Mouse (Mus musculus) kidney, embryonic 16.5 days (tissue): ENCODE measurements around the gene Slc2a6. TPM values are rescaled to one million over a fixed set of nuclear protein-coding genes. Genes with fewer than 3 reads are reported as not detected.

Experiments used
- ATAC-seq: fragments of 200-750 bp; cut with Nextera tagmentation; 2 replicates; pipeline ENCODE4 v1.8.0; 2017; ENCODE audit warnings: moderate TSS enrichment; ENCODE audit not compliant: low FRiP score, low TSS enrichment
- H3K27ac ChIP-seq: fragments of 300-500 bp; sonication (generic); 2 replicates; pipeline ENCODE4 v1.5.1; 2014; ENCODE audit warnings: low read length
- H3K27me3 ChIP-seq: fragments of 300-500 bp; sonication (generic); 2 replicates; pipeline ENCODE4 v1.6.1; 2014; ENCODE audit warnings: low read length, control low read depth, mixed read lengths; ENCODE audit not compliant: insufficient read depth
- H3K36me3 ChIP-seq: fragments of 300-500 bp; sonication (generic); 2 replicates; pipeline ENCODE4 v1.6.1; 2014; ENCODE audit warnings: low read length, control low read depth, mixed read lengths; ENCODE audit not compliant: insufficient read depth
- H3K4me1 ChIP-seq: fragments of 300-500 bp; sonication (generic); 2 replicates; pipeline ENCODE4 v1.6.1; 2014; ENCODE audit warnings: low read length, control low read depth, mixed read lengths; ENCODE audit not compliant: insufficient read depth
- H3K4me2 ChIP-seq: fragments of 300-500 bp; sonication (generic); replicated peaks from 2 replicates; pipeline ENCODE4 v1.6.1; 2014; ENCODE audit warnings: low read depth, low read length
- H3K4me3 ChIP-seq: fragments of 300-500 bp; sonication (generic); 2 replicates; pipeline ENCODE4 v1.5.1; 2014; ENCODE audit warnings: mild to moderate bottlenecking, low read length
- H3K9ac ChIP-seq: fragments of 300-500 bp; sonication (generic); replicated peaks from 2 replicates; pipeline ENCODE4 v1.6.1; 2014; ENCODE audit warnings: low read length
- H3K9me3 ChIP-seq: fragments of 300-500 bp; sonication (generic); 2 replicates; pipeline ENCODE4 v1.6.1; 2016; ENCODE audit warnings: low read length, control low read depth
- WGBS: fragments of 180-500 bp; shearing (Covaris S2); extraction: QIAGEN DNeasy Blood & Tissue Kit; methylation state at CpG from one replicate; pipeline ENCODE4 v1.1.7; 2014; 5-methylcytosine and 5-hydroxymethylcytosine counted together
- polyA plus RNA-seq: library from polyadenylated mRNA; unstranded; fragments of >200 nt; fragmentation: Nextera tagmentation; extraction: Ambion mirVana; gene quantifications from 2 replicates; pipeline ENCODE4 v1.2.1, GENCODE M21; 2015

Gene Slc2a6
- polyA plus RNA-seq, 1 experiment from 2014 or later = 0.84 TPM

DNA sequence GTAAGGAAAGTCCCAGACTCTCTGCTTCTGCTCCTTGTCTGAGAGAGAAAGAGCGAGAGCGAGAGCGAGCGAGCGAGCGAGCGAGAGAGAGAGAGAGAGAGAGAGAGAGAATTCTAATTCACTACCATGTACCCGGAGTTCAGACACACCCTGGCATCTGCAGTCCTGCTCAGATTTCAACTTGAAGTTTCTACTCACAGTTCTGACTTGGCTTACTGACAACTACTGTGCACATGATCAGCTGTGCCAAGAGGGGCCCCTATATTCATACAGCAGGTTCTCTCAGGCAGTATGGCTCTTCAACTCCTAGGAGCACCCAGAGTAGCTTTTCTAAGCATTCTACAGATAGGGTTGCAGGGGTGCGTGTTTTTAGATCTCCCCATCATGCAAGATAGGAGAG lies 31.4 kb upstream of the Slc2a6 start:
- H3K27me3 ChIP-seq = no peaks in the 10 kb centered on the region
- H3K27ac ChIP-seq = no peak overlapping the region
- no peak overlapping the region for H3K4me2 ChIP-seq
- H3K4me3 ChIP-seq = no peak overlapping the region
- H3K36me3 ChIP-seq = no peaks in the 10 kb centered on the region
- H3K9ac ChIP-seq = no peak overlapping the region
- H3K9me3 ChIP-seq = no peaks in the 10 kb centered on the region
- WGBS = 80% methylated on average over 9 of the region's 9 CpGs
- H3K4me1 ChIP-seq = 0 out of 2 replicates have a peak, but pooled peaks cover 3% of the 10 kb centered on the region
- no peak for ATAC-seq

GRCm38 (mm10) chr2:27058751-27059150 lies 31.0 kb upstream of the Slc2a6 start:
- no peak overlapping the region for H3K9ac ChIP-seq
- H3K27me3 ChIP-seq = no peaks in the 10 kb centered on the region
- H3K4me2 ChIP-seq = peak overlapping the region; percentile 17; the same call in 1 of the 2 replicates
- 0 out of 2 replicates have a peak, but pooled peaks cover 3% of the 10 kb centered on the region for H3K4me1 ChIP-seq
- no peaks in the 10 kb centered on the region for H3K36me3 ChIP-seq
- no peaks in the 10 kb centered on the region for H3K9me3 ChIP-seq
- no peak overlapping the region for H3K4me3 ChIP-seq
- ATAC-seq = no peak
- H3K27ac ChIP-seq = no peak overlapping the region
- WGBS = 11% methylated on average over 12 of the region's 12 CpGs

DNA sequence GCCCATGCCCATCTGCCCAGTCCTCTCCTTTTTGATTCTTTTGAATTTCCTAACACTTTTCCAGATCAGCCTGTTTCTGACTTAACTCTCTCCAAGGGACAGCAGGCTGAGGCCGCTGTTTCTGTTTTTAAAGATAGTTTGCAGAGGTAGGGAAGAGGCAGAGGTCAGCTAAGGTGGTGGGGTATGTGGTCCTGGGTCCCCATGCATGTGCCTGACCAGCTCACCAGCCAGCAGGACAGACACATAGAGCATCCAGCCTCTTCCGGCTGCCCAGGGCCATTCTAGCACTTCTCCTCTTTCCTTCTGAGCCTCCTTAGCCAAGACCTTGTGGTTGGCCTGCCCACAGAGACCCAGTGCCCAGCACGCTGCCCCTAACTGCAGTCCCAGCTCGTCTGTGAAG lies 30.5 kb upstream of the Slc2a6 start:
- 22% methylated on average over 4 of the region's 4 CpGs for WGBS
- H3K9me3 ChIP-seq = no peaks in the 10 kb centered on the region
- no peaks in the 10 kb centered on the region for H3K36me3 ChIP-seq
- no peak overlapping the region for H3K27ac ChIP-seq
- H3K9ac ChIP-seq = no peak overlapping the region
- no peak overlapping the region for H3K4me3 ChIP-seq
- no peaks in the 10 kb centered on the region for H3K27me3 ChIP-seq
- H3K4me2 ChIP-seq = no peak overlapping the region
- 0 out of 2 replicates have a peak, but pooled peaks cover 3% of the 10 kb centered on the region for H3K4me1 ChIP-seq
- no peak for ATAC-seq

GRCm38 (mm10) chr2:27049408-27049807 lies 21.6 kb upstream of the Slc2a6 start:
- Histone ChIP-seq H3K9me3 (no peaks in the 10 kb centered on the region), H3K9ac (no peak overlapping the region), H3K36me3 (no peaks in the 10 kb centered on the region), H3K4me3 (no peak overlapping the region), H3K4me1 (no peaks in the 10 kb centered on the region), H3K4me2 (no peak overlapping the region), H3K27ac (no peak overlapping the region), H3K27me3 (no peaks in the 10 kb centered on the region)
- WGBS = 54% methylated on average over 6 of the region's 6 CpGs
- ATAC-seq = no peak

DNA sequence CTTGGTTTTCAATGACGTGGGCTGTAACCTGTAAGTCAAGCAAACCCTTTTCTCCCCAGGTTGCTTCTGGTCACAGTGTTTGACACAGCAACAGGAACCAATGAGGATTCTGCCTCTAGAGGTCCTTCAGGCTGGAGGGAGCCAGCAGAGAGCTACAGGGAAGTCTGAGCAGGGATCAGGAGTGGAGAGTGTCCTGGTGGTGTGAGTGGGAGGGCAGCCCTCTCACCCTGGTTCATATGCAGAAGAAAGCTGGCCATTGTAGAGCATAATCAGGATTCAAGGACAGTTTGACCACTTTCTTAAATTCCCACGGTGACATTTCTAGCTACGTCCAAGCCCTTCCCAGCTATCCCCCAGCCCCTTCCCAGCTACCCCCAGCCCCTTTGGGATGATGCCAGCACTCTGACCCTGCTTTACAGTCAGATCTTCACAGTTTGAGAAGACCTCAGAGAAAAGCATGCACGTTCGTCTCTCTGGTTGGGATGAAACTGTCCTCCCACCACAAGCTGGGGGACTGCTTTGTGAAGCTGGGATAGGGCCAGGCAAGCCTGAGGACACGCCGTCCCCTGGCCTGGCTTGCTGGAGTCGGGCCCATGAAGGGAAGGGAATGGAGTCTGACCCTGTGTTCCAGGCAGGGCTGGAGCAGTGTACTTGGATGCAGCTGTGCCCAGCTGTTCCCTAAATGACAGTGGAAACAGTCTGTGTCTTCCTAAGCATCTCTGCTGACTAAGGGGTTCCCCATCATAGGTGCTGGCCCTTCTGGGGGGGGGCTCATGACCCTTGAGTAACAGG lies 18.4 kb upstream of the Slc2a6 start:
- Histone ChIP-seq H3K9me3 (no peaks in the 10 kb centered on the region), H3K36me3 (no peaks in the 10 kb centered on the region), H3K27ac (peak overlapping the region; percentile 25; the same call in 1 of the 2 replicates), H3K4me3 (no peak overlapping the region), H3K27me3 (no peaks in the 10 kb centered on the region), H3K9ac (no peak overlapping the region), H3K4me1 (no peaks in the 10 kb centered on the region), H3K4me2 (no peak overlapping the region)
- WGBS = 46% methylated on average over 8 of the region's 8 CpGs
- peak; percentile 81; the same call in 1 of the 2 replicates for ATAC-seq

DNA sequence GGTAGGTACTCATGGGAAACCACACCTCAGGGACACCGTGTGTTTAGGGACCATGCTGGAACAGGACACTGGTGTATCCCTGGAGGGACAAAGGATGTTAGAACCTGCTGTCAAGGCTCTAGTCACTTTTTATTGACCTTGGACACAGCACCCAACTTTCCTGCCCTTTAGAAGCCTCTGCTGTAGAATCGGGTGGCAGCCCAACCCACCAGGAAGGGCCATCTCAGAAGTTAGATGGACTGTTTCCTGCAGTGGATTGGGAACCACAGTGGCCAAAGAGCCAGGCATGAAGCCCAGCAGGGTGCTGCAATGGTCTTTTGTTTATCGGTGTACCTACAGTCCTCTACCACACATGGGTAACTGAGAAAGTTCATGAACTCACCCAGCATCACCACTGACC lies 16.8 kb upstream of the Slc2a6 start:
- no peak for ATAC-seq
- H3K4me1 ChIP-seq = no peaks in the 10 kb centered on the region
- H3K9me3 ChIP-seq = no peaks in the 10 kb centered on the region
- H3K4me3 ChIP-seq = no peak overlapping the region
- H3K27me3 ChIP-seq = no peaks in the 10 kb centered on the region
- H3K4me2 ChIP-seq = no peak overlapping the region
- no peak overlapping the region for H3K27ac ChIP-seq
- WGBS = 68% methylated on average over 3 of the region's 3 CpGs
- no peaks in the 10 kb centered on the region for H3K36me3 ChIP-seq
- H3K9ac ChIP-seq = no peak overlapping the region

DNA sequence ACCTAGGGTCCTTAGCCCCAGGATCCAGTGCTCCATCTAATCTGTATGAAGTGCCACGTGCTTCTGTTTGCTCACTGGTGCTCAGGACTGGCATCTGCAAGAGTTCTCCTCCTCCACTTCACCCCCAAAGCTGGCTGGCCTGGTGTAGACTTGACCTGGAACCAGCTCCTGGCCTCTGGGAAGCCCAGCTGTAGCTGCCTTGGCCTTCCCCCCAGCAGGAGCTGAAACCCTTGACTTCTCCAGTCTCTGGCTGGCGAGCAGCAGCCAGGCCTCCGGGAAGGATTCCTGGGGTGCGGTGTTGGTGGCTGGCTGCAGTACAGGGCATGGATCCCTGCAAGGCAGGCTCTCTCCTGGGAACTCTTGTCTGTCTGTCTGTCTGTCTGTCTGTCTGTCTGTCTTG lies 16.4 kb upstream of the Slc2a6 start:
- 77% methylated on average over 4 of the region's 4 CpGs for WGBS
- no peaks in the 10 kb centered on the region for H3K9me3 ChIP-seq
- no peak for ATAC-seq

DNA sequence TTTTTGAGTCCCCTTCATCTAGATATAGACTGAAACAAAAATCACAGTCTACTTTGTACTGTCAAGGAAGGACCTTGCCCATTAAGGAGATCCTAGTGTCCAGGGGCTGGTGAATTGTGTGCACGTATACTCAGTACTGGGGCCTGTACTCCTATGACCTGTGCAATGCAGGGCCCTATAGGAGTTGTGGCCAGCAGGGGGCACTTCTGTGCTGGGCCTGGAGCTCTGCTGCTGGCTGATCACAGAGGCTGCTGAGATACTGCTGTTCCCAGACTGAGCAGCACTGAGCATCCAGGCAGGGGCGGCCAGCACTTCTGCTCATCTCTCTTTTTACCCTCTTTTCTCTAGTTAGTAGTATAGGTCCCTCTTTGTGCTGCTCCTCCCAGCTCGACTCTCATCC lies 15.7 kb upstream of the Slc2a6 start:
- no peaks in the 10 kb centered on the region for H3K9me3 ChIP-seq
- ATAC-seq = peak; percentile 82
- 22% methylated on average over 3 of the region's 3 CpGs for WGBS
- no peak overlapping the region for H3K4me3 ChIP-seq
- no peaks in the 10 kb centered on the region for H3K36me3 ChIP-seq
- H3K4me2 ChIP-seq = no peak overlapping the region
- no peaks in the 10 kb centered on the region for H3K4me1 ChIP-seq
- no peaks in the 10 kb centered on the region for H3K27me3 ChIP-seq
- H3K27ac ChIP-seq = no peak overlapping the region
- no peak overlapping the region for H3K9ac ChIP-seq

More for the DNA sequence above, 16.4 kb upstream of the Slc2a6 start:
- H3K4me1 ChIP-seq = no peaks in the 10 kb centered on the region
- H3K4me2 ChIP-seq = no peak overlapping the region
- H3K27me3 ChIP-seq = no peaks in the 10 kb centered on the region
- H3K9ac ChIP-seq = no peak overlapping the region
- H3K36me3 ChIP-seq = no peaks in the 10 kb centered on the region
- H3K4me3 ChIP-seq = no peak overlapping the region
- no peak overlapping the region for H3K27ac ChIP-seq

- no peaks in the 10 kb centered on the region for H3K36me3 ChIP-seq
- H3K9me3 ChIP-seq = no peaks in the 10 kb centered on the region
- H3K4me1 ChIP-seq = no peaks in the 10 kb centered on the region
- no peak overlapping the region for H3K4me3 ChIP-seq
- H3K27me3 ChIP-seq = no peaks in the 10 kb centered on the region
- no peak overlapping the region for H3K4me2 ChIP-seq
- no peak overlapping the region for H3K27ac ChIP-seq
- no peak overlapping the region for H3K9ac ChIP-seq
- WGBS = 61% methylated on average over 8 of the region's 8 CpGs
- ATAC-seq = no peak
These were observed 14.5 kb upstream of the Slc2a6 start for GRCm38 (mm10) chr2:27042131-27042844.

DNA sequence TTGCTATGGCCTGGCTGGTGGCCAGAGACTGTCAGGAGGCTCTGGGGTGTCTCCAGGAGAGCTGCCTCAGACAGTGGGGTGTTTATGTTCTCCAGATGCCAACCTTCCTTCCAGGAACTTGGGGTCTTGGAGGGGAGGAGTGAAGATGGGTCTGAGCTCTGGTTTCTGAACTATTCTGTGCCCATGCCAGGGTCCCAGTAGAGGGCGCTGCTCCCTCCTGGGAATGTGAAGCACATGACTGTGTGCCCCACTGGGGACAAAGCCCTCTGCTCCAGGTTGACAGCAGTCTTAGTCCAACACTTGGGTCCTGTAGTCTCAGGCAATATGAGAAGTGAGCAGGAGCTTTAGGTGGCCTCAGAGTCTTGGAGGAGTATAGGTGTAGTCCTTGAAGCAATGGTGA lies 11.5 kb upstream of the Slc2a6 start:
- Histone ChIP-seq H3K27me3 (no peaks in the 10 kb centered on the region), H3K9ac (0 out of 2 replicates have a peak overlapping the region, but pooled peaks have one; percentile 30), H3K27ac (no peak overlapping the region), H3K4me1 (no peaks in the 10 kb centered on the region), H3K4me2 (no peak overlapping the region), H3K36me3 (no peaks in the 10 kb centered on the region), H3K4me3 (no peak overlapping the region), H3K9me3 (no peaks in the 10 kb centered on the region)
- ATAC-seq = no peak
- WGBS = 11% methylated on average over 1 of the region's 1 CpGs
